Mouse (Mus musculus): ENCODE measurements around the gene Scrn1. TPM values are rescaled to one million over a fixed set of nuclear protein-coding genes. Genes with fewer than 3 reads are reported as not detected.

Gene Scrn1
- polyA plus RNA-seq, 1 experiment: not detected

GRCm38 (mm10) chr6:54594469-54595329 is 28.4 kb upstream of the Scrn1 start, which contains the start of gene Plekha8:
Gene Plekha8 (plus strand): TSS chr6:54595111.
- TF ChIP-seq CTCF (IDR thresholded peaks at IDR 0.05; ENCODE audit: low read depth, low read length): no peak
- 0 out of 2 replicates have a peak, but pooled peaks have one; percentile 39 for TF ChIP-seq POLR2A (IDR thresholded peaks at IDR 0.05; ENCODE audit: borderline replicate concordance, low read depth, low read length)
- Histone ChIP-seq H3K27ac (ENCODE audit: insufficient read depth, low read depth, low read length) (no peak within 1 kb of the TSS), H3K4me3 (ENCODE audit: insufficient read depth, low read length) (peak within 1 kb of the TSS; percentile 59), H3K4me1 (ENCODE audit: control insufficient read depth, insufficient read depth, low read length) (peaks cover 4% of the 10 kb centered on the region; the same call in 1 of the 2 replicates)

- H3K4me1 ChIP-seq (ENCODE audit: control insufficient read depth, insufficient read depth, low read length): peaks cover 4% of the 10 kb centered on the region; the same call in 1 of the 2 replicates
- no peak overlapping the region for H3K27ac ChIP-seq (ENCODE audit: insufficient read depth, low read depth, low read length)
- H3K4me3 ChIP-seq (ENCODE audit: insufficient read depth, low read length): no peak overlapping the region
- TF ChIP-seq CTCF (IDR thresholded peaks at IDR 0.05; ENCODE audit: low read depth, low read length) (no peak), POLR2A (IDR thresholded peaks at IDR 0.05; ENCODE audit: borderline replicate concordance, low read depth, low read length) (no peak)
Measured at GRCm38 (mm10) chr6:54593766-54594468, 27.6 kb upstream of the Scrn1 start.

DNA sequence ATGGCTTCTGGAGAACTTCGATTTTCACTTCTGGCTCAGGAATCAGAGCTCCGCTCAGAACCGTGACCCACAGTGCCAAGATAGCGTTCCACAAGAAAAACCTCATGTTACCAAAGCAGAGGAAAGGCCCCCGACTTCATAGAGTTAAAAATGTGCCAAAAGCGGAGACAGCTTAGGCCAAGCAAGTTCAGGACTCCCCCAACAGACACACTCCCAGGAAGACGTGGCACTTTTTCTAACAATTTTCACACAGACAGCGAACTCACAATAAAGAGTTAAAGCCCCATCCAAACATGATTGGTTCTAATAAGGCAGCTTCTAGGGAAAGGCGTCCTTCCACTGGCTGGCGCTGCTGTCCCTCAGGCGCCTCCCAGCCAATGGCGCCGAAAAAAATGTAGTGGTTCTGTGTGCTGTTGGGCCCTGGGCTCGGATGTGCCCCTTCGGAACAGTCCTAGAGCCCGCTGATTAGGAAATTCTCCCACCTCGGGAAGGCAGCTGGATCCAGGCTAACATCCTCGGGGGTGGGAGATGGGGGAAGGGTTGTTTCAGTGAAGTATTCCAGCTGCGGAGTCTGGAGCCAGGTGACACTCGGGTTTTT is 26.7 kb upstream of the Scrn1 start:
- H3K4me3 ChIP-seq (ENCODE audit: insufficient read depth, low read length): peak overlapping the region; percentile 90
- 0 out of 2 replicates have a peak, but pooled peaks have one; percentile 60 for TF ChIP-seq POLR2A (IDR thresholded peaks at IDR 0.05; ENCODE audit: borderline replicate concordance, low read depth, low read length)
- TF ChIP-seq CTCF (IDR thresholded peaks at IDR 0.05; ENCODE audit: low read depth, low read length): no peak
- peaks cover 4% of the 10 kb centered on the region; the same call in 1 of the 2 replicates for H3K4me1 ChIP-seq (ENCODE audit: control insufficient read depth, insufficient read depth, low read length)
- H3K27ac ChIP-seq (ENCODE audit: insufficient read depth, low read depth, low read length): peak overlapping the region; percentile 9; the same call in 1 of the 2 replicates

GRCm38 (mm10) chr6:54591778-54592177 is 25.5 kb upstream of the Scrn1 start:
- no peak for TF ChIP-seq CTCF (IDR thresholded peaks at IDR 0.05; ENCODE audit: low read depth, low read length)
- TF ChIP-seq POLR2A (IDR thresholded peaks at IDR 0.05; ENCODE audit: borderline replicate concordance, low read depth, low read length): no peak
- peaks cover 4% of the 10 kb centered on the region; the same call in 1 of the 2 replicates for H3K4me1 ChIP-seq (ENCODE audit: control insufficient read depth, insufficient read depth, low read length)
- no peak overlapping the region for H3K4me3 ChIP-seq (ENCODE audit: insufficient read depth, low read length)
- no peak overlapping the region for H3K27ac ChIP-seq (ENCODE audit: insufficient read depth, low read depth, low read length)

- H3K4me3 ChIP-seq (ENCODE audit: insufficient read depth, low read length): no peak overlapping the region
- no peak for TF ChIP-seq CTCF (IDR thresholded peaks at IDR 0.05; ENCODE audit: low read depth, low read length)
- TF ChIP-seq POLR2A (IDR thresholded peaks at IDR 0.05; ENCODE audit: borderline replicate concordance, low read depth, low read length): no peak
- H3K4me1 ChIP-seq (ENCODE audit: control insufficient read depth, insufficient read depth, low read length): peaks cover 4% of the 10 kb centered on the region; the same call in 1 of the 2 replicates
- no peak overlapping the region for H3K27ac ChIP-seq (ENCODE audit: insufficient read depth, low read depth, low read length)
Measured at GRCm38 (mm10) chr6:54590691-54591090, 24.4 kb upstream of the Scrn1 start.

GRCm38 (mm10) chr6:54588212-54588611 is 21.9 kb upstream of the Scrn1 start:
- Histone ChIP-seq H3K27ac (ENCODE audit: insufficient read depth, low read depth, low read length) (no peak overlapping the region), H3K4me3 (ENCODE audit: insufficient read depth, low read length) (no peak overlapping the region), H3K4me1 (ENCODE audit: control insufficient read depth, insufficient read depth, low read length) (peaks cover 4% of the 10 kb centered on the region; the same call in 1 of the 2 replicates)
- TF ChIP-seq CTCF (IDR thresholded peaks at IDR 0.05; ENCODE audit: low read depth, low read length): no peak
- TF ChIP-seq POLR2A (IDR thresholded peaks at IDR 0.05; ENCODE audit: borderline replicate concordance, low read depth, low read length): no peak

- Histone ChIP-seq H3K4me3 (ENCODE audit: insufficient read depth, low read length) (no peak overlapping the region), H3K4me1 (ENCODE audit: control insufficient read depth, insufficient read depth, low read length) (peaks cover 4% of the 10 kb centered on the region; the same call in 1 of the 2 replicates), H3K27ac (ENCODE audit: insufficient read depth, low read depth, low read length) (no peak overlapping the region)
- TF ChIP-seq CTCF (IDR thresholded peaks at IDR 0.05; ENCODE audit: low read depth, low read length): no peak
- no peak for TF ChIP-seq POLR2A (IDR thresholded peaks at IDR 0.05; ENCODE audit: borderline replicate concordance, low read depth, low read length)
Measured at GRCm38 (mm10) chr6:54587683-54588082, 21.4 kb upstream of the Scrn1 start.

DNA sequence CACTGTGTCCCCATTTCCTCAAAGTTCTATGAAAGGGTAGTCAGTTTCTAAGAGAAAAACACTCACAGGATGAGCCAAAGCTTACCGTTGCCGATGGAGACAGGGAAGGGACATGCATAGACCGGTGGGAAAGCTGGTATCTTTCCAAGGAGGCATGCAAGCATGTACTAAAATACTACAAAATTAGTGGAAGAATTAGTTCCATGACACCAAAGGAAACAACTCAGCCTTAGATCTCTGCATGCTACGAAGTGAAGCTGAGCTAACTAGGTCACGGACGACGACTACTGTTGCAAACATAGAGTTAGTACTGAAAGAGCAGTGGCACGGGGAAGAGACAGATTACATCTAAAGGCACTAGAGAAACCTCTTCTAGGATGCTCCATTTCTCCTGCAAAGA is 20.6 kb upstream of the Scrn1 start:
- peaks cover 4% of the 10 kb centered on the region; the same call in 1 of the 2 replicates for H3K4me1 ChIP-seq (ENCODE audit: control insufficient read depth, insufficient read depth, low read length)
- no peak overlapping the region for H3K4me3 ChIP-seq (ENCODE audit: insufficient read depth, low read length)
- TF ChIP-seq POLR2A (IDR thresholded peaks at IDR 0.05; ENCODE audit: borderline replicate concordance, low read depth, low read length) (no peak), CTCF (IDR thresholded peaks at IDR 0.05; ENCODE audit: low read depth, low read length) (no peak)
- H3K27ac ChIP-seq (ENCODE audit: insufficient read depth, low read depth, low read length): no peak overlapping the region

DNA sequence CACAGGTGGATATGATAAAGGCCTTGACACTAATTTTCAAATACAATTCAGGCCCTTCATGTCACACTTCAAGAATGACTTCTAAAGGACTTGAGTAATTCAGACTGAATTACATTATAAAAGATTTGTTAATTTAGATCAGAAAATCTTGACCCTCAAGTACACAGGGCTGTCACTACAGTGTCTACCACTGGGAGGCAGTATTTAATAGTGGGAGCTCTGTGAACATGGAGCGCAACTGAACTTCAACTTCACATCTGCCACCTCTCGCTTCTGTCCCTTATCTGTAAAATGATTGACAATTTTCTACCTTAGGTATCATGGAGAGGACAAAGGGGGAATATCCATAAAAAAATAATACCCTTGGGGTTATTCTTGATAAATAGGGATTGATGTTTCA is 19.9 kb upstream of the Scrn1 start:
- H3K4me3 ChIP-seq (ENCODE audit: insufficient read depth, low read length): no peak overlapping the region
- TF ChIP-seq CTCF (IDR thresholded peaks at IDR 0.05; ENCODE audit: low read depth, low read length): no peak
- no peak for TF ChIP-seq POLR2A (IDR thresholded peaks at IDR 0.05; ENCODE audit: borderline replicate concordance, low read depth, low read length)

More for the DNA sequence above, 19.9 kb upstream of the Scrn1 start:
- H3K27ac ChIP-seq (ENCODE audit: insufficient read depth, low read depth, low read length): no peak overlapping the region
- H3K4me1 ChIP-seq (ENCODE audit: control insufficient read depth, insufficient read depth, low read length): no peaks in the 10 kb centered on the region
